Mouse (Mus musculus) midbrain, postnatal 0 days (tissue): Measurements from ENCODE around the gene Prdm15. TPM values are rescaled to one million over a fixed set of nuclear protein-coding genes. Genes with fewer than 3 reads are reported as not detected.

Source experiments
- ATAC-seq: fragments of 200-750 bp; cut with Nextera tagmentation; 2 replicates; pipeline ENCODE4 v1.8.0; 2017; ENCODE audit warnings: moderate number of reproducible peaks, mild to moderate bottlenecking, moderate TSS enrichment, moderate library complexity; ENCODE audit not compliant: low FRiP score
- DNase-seq: peaks from one replicate; pipeline ENCODE4 v3.0.0-alpha.2; 2015; ENCODE audit warnings: low spot score
- H3K27ac ChIP-seq: fragments of 300-500 bp; sonication (generic); 2 replicates; pipeline ENCODE4 v1.5.1; 2014; ENCODE audit warnings: low read depth, mild to moderate bottlenecking, low read length, mixed read lengths
- H3K27me3 ChIP-seq: fragments of 300-500 bp; sonication (generic); 2 replicates; pipeline ENCODE4 v1.6.1; 2014; ENCODE audit warnings: low read length, control low read depth, mixed read lengths; ENCODE audit not compliant: insufficient read depth
- H3K36me3 ChIP-seq: fragments of 300-500 bp; sonication (generic); 2 replicates; pipeline ENCODE4 v1.6.1; 2014; ENCODE audit warnings: low read length, control low read depth, mixed read lengths; ENCODE audit not compliant: insufficient read depth
- H3K4me1 ChIP-seq: fragments of 300-500 bp; sonication (generic); 2 replicates; pipeline ENCODE4 v1.6.1; 2014; ENCODE audit warnings: mild to moderate bottlenecking, control low read depth, antibody characterized with exemption, low read length, mixed read lengths; ENCODE audit not compliant: insufficient read depth
- H3K4me2 ChIP-seq: fragments of 300-500 bp; sonication (generic); 2 replicates; pipeline ENCODE4 v1.6.1; 2014; ENCODE audit warnings: low read depth, mild to moderate bottlenecking, low read length, mixed read lengths; ENCODE audit not compliant: poor library complexity, severe bottlenecking
- H3K4me3 ChIP-seq: fragments of 300-500 bp; sonication (generic); 2 replicates; pipeline ENCODE4 v1.5.1; 2014; ENCODE audit warnings: low read depth, mild to moderate bottlenecking, low read length, moderate library complexity
- H3K9ac ChIP-seq: fragments of 300-500 bp; sonication (generic); replicated peaks from 2 replicates; pipeline ENCODE4 v1.6.1; 2014; ENCODE audit warnings: mild to moderate bottlenecking, low read length, moderate library complexity, mixed read lengths; ENCODE audit not compliant: poor library complexity, severe bottlenecking
- H3K9me3 ChIP-seq: fragments of 300-500 bp; sonication (generic); 2 replicates; pipeline ENCODE4 v1.6.1; 2016; ENCODE audit warnings: low read length, control low read depth
- CTCF ChIP-seq: IDR thresholded peaks from 2 replicates; pipeline ENCODE4 v1.5.1; 2016; ENCODE audit warnings: antibody characterized with exemption, mild to moderate bottlenecking
- WGBS: fragments of 180-500 bp; shearing (Covaris S2); extraction: QIAGEN DNeasy Blood & Tissue Kit; methylation state at CpG from one replicate; pipeline ENCODE4 v1.1.7; 2014; 5-methylcytosine and 5-hydroxymethylcytosine counted together
- microRNA-seq: library from miRNA; unstranded; fragments of <30 nt; microRNA quantifications from one replicate; pipeline ENCODE4, GENCODE M21; 2016; ENCODE audit warnings: borderline number of aligned reads
- polyA plus RNA-seq: library from polyadenylated mRNA; unstranded; fragments of >200 nt; fragmentation: Nextera tagmentation; extraction: Ambion mirVana; gene quantifications from 2 replicates; pipeline ENCODE4 v1.2.1, GENCODE M21; 2015
- total RNA-seq: library from RNA; depleted of rRNA; stranded (reverse); fragments of >200 nt; gene quantifications from 2 replicates; pipeline ENCODE4 v1.2.3, GENCODE M21; 2014; rRNA removed

Gene Prdm15
- total and polyA plus RNA-seq, 2 experiments from 2014 or later: 5.6 to 6.2 TPM

GRCm38 (mm10) chr16:97751884-97752283 is 99.8 kb downstream of the Prdm15 start:
- WGBS: 91% methylated on average over 8 of the region's 8 CpGs
- Histone ChIP-seq H3K4me3 (no peak overlapping the region), H3K27ac (no peak overlapping the region), H3K9ac (no peak overlapping the region), H3K4me2 (no peak overlapping the region), H3K4me1 (no peaks in the 10 kb centered on the region), H3K27me3 (no peaks in the 10 kb centered on the region), H3K9me3 (no peaks in the 10 kb centered on the region), H3K36me3 (no peaks in the 10 kb centered on the region)
- DNase-seq: no peak
- no peak for TF ChIP-seq CTCF
- no peak for ATAC-seq

DNA sequence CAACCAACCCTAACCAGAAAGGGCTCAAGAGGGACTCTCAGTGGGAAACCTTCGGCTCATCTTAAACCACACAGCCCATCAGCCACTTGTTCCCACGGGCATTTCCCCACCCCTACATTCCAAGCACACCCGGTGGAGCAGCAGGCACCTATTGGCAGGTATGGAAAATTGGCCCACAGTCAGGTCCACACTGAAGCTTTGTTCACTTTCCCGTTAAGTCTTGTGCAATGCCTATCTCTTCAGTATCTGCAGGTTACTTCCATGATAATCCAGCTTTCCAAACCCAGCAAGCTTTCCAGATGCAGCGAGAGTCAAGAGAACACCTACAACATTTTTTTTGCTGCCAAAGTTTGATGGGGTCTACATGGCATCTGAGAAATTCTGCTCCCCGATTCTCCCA is 103.2 kb downstream of the Prdm15 start:
- WGBS: 91% methylated on average over 6 of the region's 6 CpGs
- Histone ChIP-seq H3K9me3 (no peaks in the 10 kb centered on the region), H3K27ac (no peak overlapping the region), H3K4me2 (no peak overlapping the region), H3K36me3 (no peaks in the 10 kb centered on the region), H3K27me3 (no peaks in the 10 kb centered on the region), H3K4me3 (no peak overlapping the region), H3K9ac (no peak overlapping the region), H3K4me1 (no peaks in the 10 kb centered on the region)
- ATAC-seq (no peak), DNase-seq (no peak)
- TF ChIP-seq CTCF: no peak

Small RNAs within 50 kb of the gene (microRNA-seq; reads per million reads assigned to microRNA genes)
- gene Mir6964: not detected

Other genes with a start within 250 kb of the Prdm15 start
- 0.22 and 0.24 TPM in 2 replicates for gene Tmprss2, start 240.7 kb downstream of the Prdm15 start, total RNA-seq
- gene Tmprss2, start 240.7 kb downstream of the Prdm15 start, polyA plus RNA-seq: 0.09 TPM in 1 of 2 replicates, not detected in the other
- gene Ripk4, start 88.1 kb downstream of the Prdm15 start, total RNA-seq: 0.38 and 0.61 TPM in 2 replicates
- gene Ripk4, start 88.1 kb downstream of the Prdm15 start, polyA plus RNA-seq: 0.32 and 0.40 TPM in 2 replicates
- 22.4 and 27.0 TPM in 2 replicates for gene C2cd2, start 110.7 kb upstream of the Prdm15 start, total RNA-seq
- 12.1 and 13.2 TPM in 2 replicates for gene C2cd2, start 110.7 kb upstream of the Prdm15 start, polyA plus RNA-seq
- gene Zbtb21, start 110.8 kb upstream of the Prdm15 start, total RNA-seq: 30.5 and 40.9 TPM in 2 replicates
- gene Zbtb21, start 110.8 kb upstream of the Prdm15 start, polyA plus RNA-seq: 9.4 and 9.5 TPM in 2 replicates
- 8.4 and 14.8 TPM in 2 replicates for gene B230307C23Rik, start 145.5 kb upstream of the Prdm15 start, total RNA-seq
- 15.7 and 17.3 TPM in 2 replicates for gene B230307C23Rik, start 145.5 kb upstream of the Prdm15 start, polyA plus RNA-seq
- 7.0 and 7.5 TPM in 2 replicates for gene A630089N07Rik, start 230.6 kb upstream of the Prdm15 start, total RNA-seq
- 5.3 and 7.6 TPM in 2 replicates for gene A630089N07Rik, start 230.6 kb upstream of the Prdm15 start, polyA plus RNA-seq